Mouse (Mus musculus) CD8-positive naive resting alpha-beta T cell, adult 2 months (primary cell): ENCODE measurements around the gene Nav3.

Source experiments
- DNase-seq, 2 experiments: peaks; one replicate each; pipeline ENCODE4 v3.0.0; 2022; ENCODE audit warnings: low read depth in 2 of 2, low spot score in 2 of 2

Gene Nav3

GRCm38 (mm10) chr10:110455838-110456493 is at the start of gene Nav3:
Gene Nav3, minus strand, starts transcription at chr10:110456204.
- no peak for DNase-seq

GRCm38 (mm10) chr10:110485306-110485705 is 29.3 kb upstream of the Nav3 start:
- no peak for DNase-seq

GRCm38 (mm10) chr10:110484822-110485221 is 28.8 kb upstream of the Nav3 start:
- DNase-seq = no peak

GRCm38 (mm10) chr10:110479189-110479588 is 23.2 kb upstream of the Nav3 start:
- no peak for DNase-seq

GRCm38 (mm10) chr10:110477689-110478314 is 21.8 kb upstream of the Nav3 start:
- no peak for DNase-seq

GRCm38 (mm10) chr10:110474107-110474506 is 18.1 kb upstream of the Nav3 start:
- no peak for DNase-seq

- no peak for DNase-seq
Observed at GRCm38 (mm10) chr10:110469445-110469844, 13.4 kb upstream of the Nav3 start.

GRCm38 (mm10) chr10:110455063-110455837 is 754 bp downstream of the Nav3 start:
- DNase-seq = no peak

GRCm38 (mm10) chr10:110453566-110453965 is 2.4 kb downstream of the Nav3 start:
- no peak for DNase-seq

- no peak for DNase-seq
Observed at GRCm38 (mm10) chr10:110440396-110440795, 15.6 kb downstream of the Nav3 start.

GRCm38 (mm10) chr10:110431078-110431477 is 24.9 kb downstream of the Nav3 start:
- no peak for DNase-seq

- no peak for DNase-seq
Observed at GRCm38 (mm10) chr10:110429578-110429977, 26.4 kb downstream of the Nav3 start.

- DNase-seq = no peak
Observed at GRCm38 (mm10) chr10:110429052-110429451, 27.0 kb downstream of the Nav3 start.

GRCm38 (mm10) chr10:110421533-110421932 is 34.5 kb downstream of the Nav3 start:
- DNase-seq = no peak

- DNase-seq = no peak
Observed at GRCm38 (mm10) chr10:110417003-110417402, 39.0 kb downstream of the Nav3 start.

GRCm38 (mm10) chr10:110415624-110416023 is 40.4 kb downstream of the Nav3 start:
- DNase-seq = no peak

- no peak for DNase-seq
Observed at GRCm38 (mm10) chr10:110413281-110413897, 42.6 kb downstream of the Nav3 start.

GRCm38 (mm10) chr10:110402950-110403349 is 53.1 kb downstream of the Nav3 start:
- no peak for DNase-seq

- no peak for DNase-seq
Observed at GRCm38 (mm10) chr10:110400642-110401041, 55.4 kb downstream of the Nav3 start.

- no peak for DNase-seq
Observed at GRCm38 (mm10) chr10:110398643-110399042, 57.4 kb downstream of the Nav3 start.

- DNase-seq = no peak
Observed at GRCm38 (mm10) chr10:110386476-110387197, 69.4 kb downstream of the Nav3 start.
